Mouse (Mus musculus) lung, postnatal 0 days (tissue): ENCODE measurements around the gene Tagln2. TPM values are rescaled to one million over a fixed set of nuclear protein-coding genes. Genes with fewer than 3 reads are reported as not detected.
A peak's percentile ranks its signal among the peaks of the same experiment; 100 is the strongest.

ENCODE experiments used
- ATAC-seq: fragments of 200-750 bp; cut with Nextera tagmentation; 2 replicates; pipeline ENCODE4 v1.8.0; 2017; ENCODE audit warnings: moderate library complexity
- DNase-seq: peaks from one replicate; pipeline ENCODE4 v3.0.0-alpha.2; 2016; ENCODE audit warnings: low spot score
- H3K27ac ChIP-seq: fragments of 300-500 bp; sonication (generic); 2 replicates; pipeline ENCODE4 v1.5.1; 2014; ENCODE audit warnings: antibody characterized with exemption, mild to moderate bottlenecking, low read length, mixed read lengths
- H3K27me3 ChIP-seq: fragments of 300-500 bp; sonication (generic); replicated peaks from 2 replicates; pipeline ENCODE4 v1.6.1; 2014; ENCODE audit warnings: low read length, mixed read lengths; ENCODE audit not compliant: insufficient read depth
- H3K36me3 ChIP-seq: fragments of 300-500 bp; sonication (generic); 2 replicates; pipeline ENCODE4 v1.6.1; 2014; ENCODE audit warnings: low read length, mixed read lengths; ENCODE audit not compliant: insufficient read depth
- H3K4me1 ChIP-seq: fragments of 300-500 bp; sonication (generic); 2 replicates; pipeline ENCODE4 v1.6.1; 2014; ENCODE audit warnings: antibody characterized with exemption, low read depth, low read length, mixed read lengths; ENCODE audit not compliant: insufficient read depth
- H3K4me2 ChIP-seq: fragments of 300-500 bp; sonication (generic); replicated peaks from 2 replicates; pipeline ENCODE4 v1.6.1; 2014; ENCODE audit warnings: low read depth, mild to moderate bottlenecking, low read length, moderate library complexity, mixed read lengths
- H3K4me3 ChIP-seq: fragments of 300-500 bp; sonication (generic); 2 replicates; pipeline ENCODE4 v1.5.1; 2014; ENCODE audit warnings: low read depth, low read length
- H3K9ac ChIP-seq: fragments of 300-500 bp; sonication (generic); replicated peaks from 2 replicates; pipeline ENCODE4 v1.6.1; 2014; ENCODE audit warnings: low read depth, mild to moderate bottlenecking
- H3K9me3 ChIP-seq: fragments of 300-500 bp; sonication (generic); 2 replicates; pipeline ENCODE4 v1.6.1; 2016; ENCODE audit warnings: low read length, mixed read lengths
- CTCF ChIP-seq: IDR thresholded peaks from 2 replicates; pipeline ENCODE4 v1.5.1; 2016; ENCODE audit warnings: antibody characterized with exemption, mild to moderate bottlenecking
- EP300 ChIP-seq: IDR thresholded peaks from 2 replicates; pipeline ENCODE4 v1.6.1; 2016; ENCODE audit warnings: antibody characterized with exemption, mild to moderate bottlenecking, control low read depth
- WGBS: fragments of 180-500 bp; shearing (Covaris S2); extraction: QIAGEN DNeasy Blood & Tissue Kit; methylation state at CpG from one replicate; pipeline ENCODE4 v1.1.7; 2014; 5-methylcytosine and 5-hydroxymethylcytosine counted together
- polyA plus RNA-seq: library from polyadenylated mRNA; unstranded; fragments of >200 nt; fragmentation: Nextera tagmentation; extraction: Ambion mirVana; gene quantifications from 2 replicates; pipeline ENCODE4 v1.2.1, GENCODE M21; 2015

Gene Tagln2
- polyA plus RNA-seq, 1 experiment from 2014 or later = 823 TPM

DNA sequence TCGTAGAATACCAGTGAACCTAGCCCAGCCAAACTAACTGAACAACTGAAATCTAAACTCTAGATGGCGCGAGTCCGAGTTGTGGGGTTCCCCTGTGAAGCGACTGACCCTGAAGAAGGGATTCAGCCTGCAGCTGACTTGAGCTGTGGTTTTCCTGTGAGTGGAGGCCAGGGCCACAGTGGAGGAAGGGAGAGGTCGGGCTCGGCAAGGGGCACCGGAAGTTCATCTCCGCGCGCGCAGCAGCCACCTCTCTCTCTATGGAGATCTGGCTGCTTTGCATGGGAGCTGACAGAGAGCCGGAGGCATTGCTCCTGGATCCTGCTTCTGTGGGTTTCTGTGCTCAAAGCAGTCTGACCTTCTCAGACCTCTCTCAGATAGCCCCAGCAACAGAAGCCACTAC is 13.1 kb downstream of the Tagln2 start:
- Histone ChIP-seq H3K4me3 (no peak overlapping the region), H3K27me3 (no peaks in the 10 kb centered on the region), H3K9ac (no peak overlapping the region), H3K27ac (peak overlapping the region; percentile 79), H3K36me3 (peaks cover 7% of the 10 kb centered on the region), H3K9me3 (peaks cover 5% of the 10 kb centered on the region; the same call in 1 of the 2 replicates), H3K4me1 (peaks cover 26% of the 10 kb centered on the region), H3K4me2 (peak overlapping the region; percentile 36)
- ATAC-seq (peak; percentile 25), DNase-seq (peak; percentile 79)
- 12% methylated on average over 13 of the region's 13 CpGs for WGBS
- TF ChIP-seq EP300 = no peak
- TF ChIP-seq CTCF = peak; percentile 56

GRCm38 (mm10) chr1:172513525-172514212 is 13.8 kb downstream of the Tagln2 start:
- Histone ChIP-seq H3K9ac (no peak overlapping the region), H3K27ac (peak overlapping the region; percentile 79), H3K4me2 (peak overlapping the region; percentile 36), H3K4me3 (no peak overlapping the region), H3K9me3 (peaks cover 5% of the 10 kb centered on the region; the same call in 1 of the 2 replicates), H3K27me3 (no peaks in the 10 kb centered on the region), H3K36me3 (peaks cover 3% of the 10 kb centered on the region; the same call in 1 of the 2 replicates), H3K4me1 (peaks cover 26% of the 10 kb centered on the region)
- ATAC-seq (peak; percentile 84), DNase-seq (peak; percentile 95)
- TF ChIP-seq EP300 (peak; percentile 54; the same call in 1 of the 2 replicates), CTCF (no peak)
- 22% methylated on average over 17 of the region's 17 CpGs for WGBS

- Histone ChIP-seq H3K4me1 (peaks cover 26% of the 10 kb centered on the region), H3K4me2 (0 out of 2 replicates have a peak overlapping the region, but pooled peaks have one; percentile 36), H3K9me3 (peaks cover 5% of the 10 kb centered on the region; the same call in 1 of the 2 replicates), H3K4me3 (no peak overlapping the region), H3K27me3 (no peaks in the 10 kb centered on the region), H3K27ac (peak overlapping the region; percentile 79), H3K36me3 (no peaks in the 10 kb centered on the region; the same call in 1 of the 2 replicates), H3K9ac (no peak overlapping the region)
- ATAC-seq (no peak), DNase-seq (no peak)
- TF ChIP-seq CTCF (no peak), EP300 (no peak)
- WGBS = 43% methylated on average over 4 of the region's 4 CpGs
These were observed 14.3 kb downstream of the Tagln2 start for GRCm38 (mm10) chr1:172514213-172514529.

- no peak for TF ChIP-seq CTCF
- 0 out of 2 replicates have a peak, but pooled peaks have one; percentile 20 for TF ChIP-seq EP300
- DNase-seq = peak; percentile 65
- H3K9ac ChIP-seq = no peak overlapping the region
These were observed 14.9 kb downstream of the Tagln2 start for GRCm38 (mm10) chr1:172514551-172515268.

GRCm38 (mm10) chr1:172515396-172515795 is 15.5 kb downstream of the Tagln2 start:
- Histone ChIP-seq H3K4me3 (no peak overlapping the region), H3K4me2 (no peak overlapping the region), H3K27me3 (no peaks in the 10 kb centered on the region), H3K4me1 (peaks cover 31% of the 10 kb centered on the region), H3K9ac (no peak overlapping the region), H3K36me3 (no peaks in the 10 kb centered on the region), H3K27ac (peak overlapping the region; percentile 79), H3K9me3 (peaks cover 5% of the 10 kb centered on the region; the same call in 1 of the 2 replicates)
- no peak for ATAC-seq
- TF ChIP-seq CTCF (no peak), EP300 (no peak)
- DNase-seq = peak; percentile 5
- 59% methylated on average over 1 of the region's 1 CpGs for WGBS

More at GRCm38 (mm10) chr1:172514551-172515268, 14.9 kb downstream of the Tagln2 start:
- H3K36me3 ChIP-seq = no peaks in the 10 kb centered on the region; the same call in 1 of the 2 replicates
- 51% methylated on average over 7 of the region's 7 CpGs for WGBS
- H3K9me3 ChIP-seq = peaks cover 5% of the 10 kb centered on the region; the same call in 1 of the 2 replicates
- H3K4me1 ChIP-seq = peaks cover 26% of the 10 kb centered on the region
- H3K4me2 ChIP-seq = no peak overlapping the region
- H3K27ac ChIP-seq = peak overlapping the region; percentile 79
- H3K4me3 ChIP-seq = no peak overlapping the region
- no peaks in the 10 kb centered on the region for H3K27me3 ChIP-seq
- ATAC-seq = no peak

- H3K27me3 ChIP-seq = no peaks in the 10 kb centered on the region
- 78% methylated on average over 4 of the region's 4 CpGs for WGBS
- H3K9ac ChIP-seq = no peak overlapping the region
- TF ChIP-seq EP300 (no peak), CTCF (peak; percentile 69)
- peaks cover 5% of the 10 kb centered on the region; the same call in 1 of the 2 replicates for H3K9me3 ChIP-seq
- no peak overlapping the region for H3K4me3 ChIP-seq
- H3K4me2 ChIP-seq = no peak overlapping the region
- H3K4me1 ChIP-seq = peaks cover 29% of the 10 kb centered on the region; the same call in 1 of the 2 replicates
- ATAC-seq (no peak), DNase-seq (no peak)
- H3K27ac ChIP-seq = no peak overlapping the region
- H3K36me3 ChIP-seq = no peaks in the 10 kb centered on the region
These were observed 18.2 kb downstream of the Tagln2 start for GRCm38 (mm10) chr1:172518013-172518412.
